Mouse (Mus musculus) gastrocnemius, postnatal 36 days (tissue): ENCODE data around the gene Erv3. TPM values are rescaled to one million over a fixed set of nuclear protein-coding genes. Genes with fewer than 3 reads are reported as not detected.
"Not testable (repeated sequence)": the region's sequence is repeated elsewhere in the genome, so short reads cannot be mapped to it uniquely, and the experiment has no call there.

Experiments
- DNase-seq, 2 experiments: peaks; one replicate each; pipeline ENCODE4 v3.0.0; 2022
- intact Hi-C: fragments of 180-260 bp; cut with DNase I; formaldehyde crosslinking; loops from one replicate; pipeline ENCODE4 v1.15.1; 2025
- total RNA-seq, 2 experiments: library from RNA; stranded (reverse); gene quantifications; 2 replicates each; pipeline ENCODE4 v1.2.3; 2021

Erv3 gene
- total RNA-seq, 2 experiments from 2014 or later, result not detected

DNA sequence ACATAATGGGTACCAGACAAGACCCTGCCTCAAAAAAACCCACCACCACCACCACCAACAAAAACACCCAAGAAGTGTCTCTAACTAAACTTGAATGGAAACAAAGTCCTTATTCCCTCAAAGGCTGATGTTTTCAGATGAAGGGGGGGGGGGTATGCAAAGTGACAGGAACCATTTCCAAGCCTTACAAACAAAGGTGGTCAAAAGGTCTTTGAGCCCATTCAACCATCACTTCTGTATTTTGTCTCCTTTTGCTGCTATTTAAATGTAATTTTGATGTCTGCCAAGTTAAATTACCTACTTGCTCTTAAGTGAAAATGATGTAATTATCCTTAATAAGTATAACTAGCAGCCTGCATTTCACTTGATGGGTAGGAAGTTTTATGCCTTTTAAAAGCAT is 7.1 kb upstream of the Erv3 start:
- intact Hi-C loops, result no loop called here
- DNase-seq, result no peak

DNA sequence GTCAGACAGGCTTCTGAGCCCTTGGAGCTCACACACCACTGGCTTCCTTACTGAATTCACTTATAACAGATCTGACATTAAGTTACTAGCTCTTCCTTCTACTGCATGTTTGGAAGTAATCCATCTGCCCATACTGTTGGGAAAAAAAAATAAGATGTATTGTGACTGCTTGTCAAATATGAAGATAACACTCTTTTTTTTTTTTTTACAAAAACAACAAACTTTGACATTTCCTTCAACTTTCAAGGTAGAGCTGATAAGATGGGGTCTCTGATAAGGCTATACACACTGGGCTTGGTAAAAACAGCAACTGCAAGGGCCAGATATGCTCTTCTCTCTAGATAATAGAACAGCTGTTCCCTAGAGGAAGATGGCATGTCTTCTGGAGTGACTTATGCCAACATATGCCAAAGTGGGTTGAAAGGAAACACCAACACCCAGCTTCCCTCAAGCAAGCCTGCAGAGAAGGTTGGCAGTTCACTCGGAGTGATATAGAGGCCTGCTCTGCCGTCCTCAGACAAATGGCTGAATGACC is 4.8 kb upstream of the Erv3 start:
- no peak for DNase-seq
- intact Hi-C loops, result no loop called here

DNA sequence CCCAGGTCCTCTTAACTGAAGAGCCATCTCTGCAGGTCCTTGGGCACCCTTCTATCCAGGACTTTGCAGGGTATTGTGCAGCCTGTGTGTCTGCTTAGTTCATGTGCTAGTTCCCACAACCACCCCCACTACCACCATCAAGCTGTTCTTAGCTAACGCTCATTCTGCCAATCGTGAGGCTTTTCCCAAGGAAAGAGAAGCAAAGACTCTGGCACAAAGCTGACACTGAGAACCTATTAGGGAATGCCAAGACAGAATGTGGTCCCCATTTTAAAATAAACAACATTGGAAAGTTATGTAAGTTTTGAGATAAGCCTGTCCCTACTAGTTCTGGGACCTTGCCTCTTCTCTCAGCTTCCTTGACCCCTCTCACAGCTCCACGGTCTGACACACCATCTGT is 3.9 kb upstream of the Erv3 start:
- intact Hi-C loops, result no loop called here
- no peak for DNase-seq

DNA sequence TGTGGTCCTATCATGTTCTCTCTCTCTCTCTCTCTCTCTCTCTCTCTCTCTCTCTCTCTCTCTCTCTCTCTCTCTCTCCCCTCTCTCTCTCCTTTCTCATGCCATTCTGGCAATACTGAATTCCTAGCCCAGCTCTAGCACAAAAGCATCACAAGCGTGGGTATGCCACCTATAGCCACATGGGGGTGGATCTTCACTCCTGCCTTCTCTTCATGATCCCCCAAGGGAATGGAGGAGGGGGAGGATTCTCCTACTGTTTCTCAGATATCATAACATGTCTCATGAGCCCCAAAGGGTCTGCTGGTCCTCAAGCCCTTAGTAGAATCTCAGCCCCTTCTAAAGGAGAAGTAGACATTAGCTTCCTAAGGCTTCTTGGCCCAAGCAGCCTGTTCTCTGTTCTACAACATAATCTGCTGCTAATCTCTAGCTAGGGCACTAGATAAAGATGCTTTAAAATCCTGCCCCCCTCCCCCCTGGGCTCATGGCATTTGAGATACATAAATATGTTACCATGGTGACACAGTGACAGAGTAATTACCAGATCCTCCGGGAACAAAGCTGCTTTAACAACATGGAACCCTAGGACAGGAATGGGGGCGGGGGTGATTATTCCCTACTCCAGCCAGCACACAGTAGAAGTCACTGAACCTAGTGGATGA is 3.2 kb upstream of the Erv3 start:
- intact Hi-C loops, result no loop called here
- DNase-seq, result no peak

DNA sequence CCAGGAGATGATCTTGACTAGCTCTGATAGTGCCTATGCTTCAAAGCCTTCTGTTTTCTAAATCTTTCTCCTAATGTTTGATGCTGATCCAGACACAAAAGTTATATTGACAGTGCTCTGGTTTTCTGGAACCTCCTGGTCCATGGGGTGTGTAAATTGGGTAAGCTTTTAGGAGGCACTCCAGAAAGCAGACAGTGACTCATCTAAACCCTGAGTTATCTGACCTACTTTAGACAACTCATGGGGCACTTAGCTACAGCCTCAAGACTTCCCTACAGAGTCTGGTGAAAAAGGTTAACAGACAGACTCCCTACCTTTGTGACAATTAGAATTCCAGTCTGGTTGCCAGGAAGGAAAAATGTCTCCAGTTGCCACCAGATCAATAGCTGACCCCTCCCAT is 1.7 kb downstream of the Erv3 start:
- intact Hi-C loops, result no loop called here
- no peak for DNase-seq

DNA sequence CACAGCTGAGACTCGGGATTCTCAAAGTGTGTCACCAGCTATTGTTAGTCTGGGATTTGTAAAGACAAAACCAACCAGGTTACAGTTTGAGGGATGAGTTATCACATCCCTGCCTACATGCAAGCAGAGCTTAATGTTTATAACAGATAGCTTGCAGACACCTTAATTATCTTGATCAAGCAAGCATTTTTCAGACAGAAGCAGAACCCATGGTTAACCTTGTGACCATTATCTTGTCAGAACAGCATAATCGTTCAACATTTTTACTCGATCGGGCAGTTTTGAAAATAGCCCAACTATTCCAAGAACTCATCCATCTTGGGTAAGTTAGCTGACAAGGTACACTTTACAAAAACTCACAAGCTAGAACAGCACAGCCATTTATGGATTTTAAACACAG is 5.8 kb downstream of the Erv3 start:
- intact Hi-C loops, result no loop called here
- DNase-seq, result no peak

DNA sequence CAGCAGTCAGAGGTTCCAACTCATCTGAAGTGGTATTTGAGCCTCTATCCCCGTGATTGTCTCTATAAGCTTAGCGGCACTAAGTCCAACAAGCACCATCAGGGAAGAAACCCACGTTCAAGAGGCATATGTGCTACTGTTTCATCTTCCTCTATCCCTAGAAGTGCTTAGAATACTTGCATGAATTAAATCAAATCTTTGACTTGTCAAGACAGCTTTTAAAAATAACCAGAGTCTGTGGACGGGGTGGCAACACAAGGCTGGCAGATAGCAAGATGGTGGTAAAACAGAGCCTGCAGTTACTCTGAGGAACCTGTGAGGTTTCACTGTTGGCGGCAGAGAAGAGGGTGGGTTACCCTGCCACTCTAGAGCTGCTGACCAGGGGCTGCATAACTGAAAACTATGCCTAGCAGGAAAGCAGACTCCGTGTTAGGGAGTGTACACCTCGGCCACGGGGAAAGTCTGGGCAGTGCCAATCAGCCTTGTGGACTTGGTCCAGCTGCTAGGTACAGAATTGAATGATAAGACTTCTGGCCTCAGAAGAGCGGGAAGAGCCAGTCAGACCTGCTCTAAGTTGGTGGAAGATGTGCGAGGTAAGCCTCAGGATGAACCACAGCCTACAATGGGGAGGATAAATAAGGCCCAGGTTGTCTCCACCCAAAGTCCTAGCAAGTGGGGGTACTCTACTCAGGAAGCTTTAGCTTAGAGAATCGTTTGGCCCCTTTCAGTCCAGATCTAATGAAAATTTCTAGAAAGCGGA is 8.0 kb downstream of the Erv3 start:
- intact Hi-C loops, result no loop called here
- no peak for DNase-seq

DNA sequence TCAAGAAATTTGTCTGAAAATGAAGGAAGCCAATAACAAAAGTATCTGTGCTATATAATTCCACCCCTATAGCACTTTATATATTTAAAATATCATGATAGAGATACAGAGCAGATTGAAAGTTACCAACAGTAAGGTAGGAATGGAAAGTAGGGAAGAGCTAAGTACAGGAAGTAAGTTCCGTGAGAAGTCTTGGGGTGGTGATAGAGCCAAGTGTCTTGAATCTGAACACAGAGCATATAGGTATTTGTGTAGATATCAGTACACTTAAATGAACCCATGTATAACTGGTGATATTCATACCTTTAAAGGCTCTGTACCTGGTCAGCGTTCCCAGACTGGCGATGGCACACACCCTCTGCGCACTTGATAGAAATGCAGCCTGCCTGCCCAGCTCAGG is 9.5 kb downstream of the Erv3 start:
- intact Hi-C loops, result no loop called here
- no peak for DNase-seq

DNA sequence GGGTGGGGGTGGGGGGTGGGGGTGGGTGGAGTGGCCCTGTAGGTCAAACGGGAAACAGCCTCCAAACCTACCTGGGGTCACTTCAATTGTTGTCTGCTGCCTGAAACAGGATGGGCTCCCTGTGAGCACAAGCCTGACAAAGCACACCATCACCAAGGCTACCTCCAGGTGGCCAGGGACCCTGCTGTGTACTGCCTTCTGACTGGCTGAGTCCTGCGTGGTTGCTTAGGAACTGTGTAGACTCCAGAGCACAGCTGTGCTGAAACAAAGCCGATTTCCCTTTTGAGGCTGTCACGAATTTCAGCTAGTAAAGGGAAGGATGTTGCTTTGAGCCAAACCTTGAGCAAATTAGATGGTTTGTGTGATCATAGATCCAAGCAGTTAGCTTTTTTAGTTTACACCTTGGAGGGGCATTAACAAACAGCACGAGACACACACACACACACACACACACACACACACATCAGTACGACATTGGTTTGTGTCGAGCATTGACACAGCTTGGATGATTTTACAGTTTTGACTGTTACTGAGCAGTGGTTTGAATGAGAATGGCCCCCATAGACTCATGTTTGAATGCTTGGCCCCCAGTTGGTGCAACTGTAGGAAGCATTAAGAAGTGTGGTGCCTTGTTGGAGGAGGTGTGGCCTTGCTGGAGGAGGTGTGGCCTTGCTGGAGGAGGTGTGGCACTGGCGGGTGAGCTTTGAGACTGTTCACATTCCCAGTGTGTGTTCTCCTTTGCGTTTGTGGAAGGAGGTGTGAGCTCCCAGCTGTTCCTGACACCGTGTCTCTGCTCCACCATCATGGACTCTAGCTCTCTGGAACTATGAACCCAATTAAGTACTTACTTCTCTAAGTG is 11.8 kb downstream of the Erv3 start:
- no peak for DNase-seq
- intact Hi-C loops, result no loop called here

DNA sequence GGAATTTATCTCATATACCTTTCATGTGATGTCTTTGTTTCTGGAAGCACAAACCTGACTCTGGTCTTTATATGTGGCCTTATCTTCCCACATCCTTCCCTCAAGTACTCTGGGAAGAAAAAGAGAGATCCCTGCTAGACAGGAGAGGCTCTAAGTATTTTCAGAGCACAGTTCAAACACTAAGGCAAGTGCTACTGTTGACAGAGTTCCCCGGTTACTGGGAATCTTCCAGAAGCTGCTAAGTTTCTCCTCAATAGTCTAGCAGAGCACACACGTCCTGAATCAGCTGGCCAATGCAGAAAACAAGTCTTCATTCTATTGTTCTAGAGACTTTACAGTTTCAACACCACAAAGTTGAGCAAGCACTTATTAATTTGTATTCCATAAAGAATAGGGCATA is 12.7 kb downstream of the Erv3 start:
- no peak for DNase-seq
- intact Hi-C loops, result no loop called here

DNA sequence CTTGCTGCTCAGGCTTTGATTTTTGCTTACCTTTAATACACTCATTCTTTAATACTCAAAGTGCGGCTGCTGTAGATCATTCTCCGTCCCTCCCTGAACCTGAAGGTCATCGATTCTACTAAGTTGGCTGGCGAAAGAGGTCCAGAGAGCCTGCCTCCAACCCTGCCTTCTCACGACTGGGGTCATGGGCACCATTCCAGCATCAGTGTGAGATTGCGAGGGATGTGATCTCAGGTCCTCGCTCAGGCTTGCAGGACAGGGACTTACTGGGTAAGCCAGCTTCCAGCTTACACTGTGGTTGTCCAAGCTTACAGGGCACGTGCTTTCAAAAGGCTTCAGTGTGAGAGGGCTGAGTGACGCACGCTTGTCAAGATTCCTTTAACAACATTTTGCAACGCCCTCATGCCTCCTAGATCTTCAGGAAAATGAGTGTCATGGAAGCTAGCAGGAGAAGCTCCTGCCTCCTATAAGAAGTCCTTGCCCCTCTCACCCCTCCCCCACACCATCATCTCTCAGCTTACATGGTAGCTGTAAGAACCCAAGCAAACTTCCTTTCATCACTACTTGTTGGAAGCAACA is 13.3 kb downstream of the Erv3 start:
- no peak for DNase-seq
- intact Hi-C loops, result no loop called here

DNA sequence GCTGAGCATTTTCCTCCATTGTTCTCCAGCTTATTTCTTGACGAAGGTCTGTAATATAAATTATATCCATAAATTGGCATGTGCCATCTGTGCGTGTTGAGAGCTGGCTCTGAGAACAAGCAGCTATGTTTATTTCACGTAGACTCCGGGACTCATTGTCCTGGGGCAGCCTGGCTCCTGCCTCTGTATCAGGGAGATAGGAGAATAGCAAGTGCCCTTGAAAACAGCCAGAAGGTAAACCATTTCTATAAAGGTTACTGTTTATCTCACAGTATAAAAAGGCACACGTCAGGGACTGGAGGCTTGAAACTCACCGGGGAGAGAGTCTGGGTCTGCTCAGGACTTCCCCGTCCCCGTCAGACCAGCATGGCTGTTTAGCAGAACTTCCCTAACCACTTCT is 13.9 kb downstream of the Erv3 start:
- intact Hi-C loops, result no loop called here
- DNase-seq, result no peak

DNA sequence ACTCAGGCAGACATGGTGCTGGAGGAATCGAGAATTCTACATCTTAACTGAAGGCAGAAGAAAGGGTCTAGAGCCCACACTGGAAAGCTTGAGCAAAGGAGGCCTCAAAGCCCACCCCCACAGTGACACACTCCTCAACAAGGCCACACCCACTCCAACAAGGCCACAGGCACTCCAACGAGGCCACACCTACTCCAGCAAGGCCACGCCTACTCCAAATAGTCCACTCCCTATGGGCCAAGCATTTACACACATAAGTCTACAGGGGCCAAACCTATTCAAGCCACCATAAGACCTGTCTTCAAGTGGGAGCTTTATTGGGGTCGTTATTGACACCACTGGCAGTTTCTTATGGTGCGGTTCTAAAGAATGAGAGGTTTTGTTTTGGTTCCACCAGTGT is 17.0 kb downstream of the Erv3 start:
- DNase-seq, result no peak
- intact Hi-C loops, result no loop called here

DNA sequence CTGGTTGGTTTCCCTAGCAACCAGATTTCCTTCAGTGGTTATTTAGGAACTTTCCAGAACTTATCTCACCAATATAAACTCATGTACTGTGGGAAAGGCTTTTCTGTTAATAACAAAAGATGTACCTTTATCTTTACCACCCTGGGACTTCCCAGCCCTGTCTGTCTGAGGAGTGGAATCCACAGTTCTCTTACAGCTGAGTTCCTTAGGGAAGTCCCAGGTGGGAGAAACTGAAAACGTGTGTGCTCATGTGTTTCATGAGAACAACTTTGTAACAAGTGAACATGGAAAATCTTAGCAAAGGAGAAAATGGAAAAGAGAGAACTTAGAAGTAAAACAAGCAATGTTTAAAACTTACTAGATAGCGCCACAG is 18.2 kb downstream of the Erv3 start:
- intact Hi-C loops, result no loop called here
- no peak for DNase-seq

DNA sequence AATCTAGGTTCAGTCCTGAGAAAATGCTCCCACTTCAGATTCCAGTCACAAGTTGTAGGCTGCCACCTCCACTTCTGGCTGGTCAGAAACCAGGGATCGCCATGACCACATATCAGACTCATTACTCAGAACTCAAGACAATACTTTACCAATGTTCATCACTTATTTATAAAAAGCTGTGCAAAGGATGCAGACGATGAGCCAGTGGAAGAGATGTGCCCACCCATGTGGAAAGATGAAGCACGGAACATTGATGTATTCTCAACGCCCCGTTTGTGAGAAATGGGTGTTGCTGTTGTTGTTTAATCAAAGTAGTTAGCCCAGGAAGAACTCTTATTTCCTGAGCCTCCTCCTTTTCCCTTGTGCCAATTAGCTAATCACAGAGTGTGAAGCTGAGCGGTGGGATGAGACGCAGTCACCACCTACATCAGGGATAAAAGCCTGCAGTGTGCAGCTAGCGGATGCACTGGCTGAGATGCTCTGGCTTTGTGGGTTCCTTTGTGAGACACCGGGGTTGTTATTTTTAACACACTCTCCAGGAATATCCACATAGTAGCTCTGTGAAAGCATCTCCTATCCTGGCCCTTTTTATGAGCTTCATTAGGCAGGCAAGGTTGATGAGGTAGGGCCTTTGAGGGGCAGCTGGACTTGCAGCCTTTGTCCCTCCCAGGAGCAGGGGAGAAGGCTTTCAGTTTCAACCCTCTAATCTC is 18.8 kb downstream of the Erv3 start:
- intact Hi-C loops, result no loop called here
- DNase-seq, result no peak

DNA sequence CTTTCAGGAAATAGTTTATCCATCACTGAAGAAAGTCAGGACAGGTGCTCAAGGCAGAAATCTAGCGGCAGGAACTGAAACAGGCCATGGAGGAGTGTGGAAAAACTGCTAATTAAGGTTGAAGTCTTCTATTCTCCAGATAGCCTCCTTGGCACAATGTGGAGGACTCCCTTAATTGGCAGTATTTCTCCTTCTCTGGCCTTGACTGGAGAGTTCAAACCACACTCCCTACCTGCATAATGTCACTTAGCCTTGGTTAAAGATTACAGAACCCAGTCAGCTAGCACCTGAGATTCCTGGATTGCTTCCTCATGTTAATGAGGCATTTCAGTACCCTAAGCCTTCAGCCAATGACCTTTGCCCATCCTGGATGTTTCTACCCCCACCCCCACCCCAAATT is 25.3 kb downstream of the Erv3 start:
- intact Hi-C loops, result loop anchor here (5.0 kb wide), 1 partner anchor 68 kb away; no protein-coding TSS in a partner anchor
- DNase-seq, result no peak

DNA sequence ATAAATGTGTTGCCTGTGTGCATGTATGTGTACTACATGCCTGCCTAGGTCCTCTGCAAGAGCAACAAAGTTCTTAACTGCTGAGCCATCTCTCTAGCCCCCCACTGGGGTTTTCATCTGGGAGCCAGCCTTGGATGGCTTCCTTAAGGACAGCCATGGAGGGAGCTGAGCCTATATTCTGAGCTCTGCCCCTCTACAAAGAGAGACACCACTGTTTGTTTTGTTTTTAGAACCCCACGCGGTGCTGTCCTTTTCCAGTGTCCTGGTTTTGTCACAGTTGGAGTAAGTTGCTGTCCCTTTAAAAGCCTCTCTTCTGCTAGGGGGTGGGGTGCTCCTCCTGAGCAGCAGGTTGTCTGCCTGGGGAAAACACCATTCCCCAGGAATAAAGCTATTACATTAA is 27.7 kb downstream of the Erv3 start:
- no peak for DNase-seq
- intact Hi-C loops, result loop anchor here (5.0 kb wide), 1 partner anchor 70 kb away; no protein-coding TSS in a partner anchor

DNA sequence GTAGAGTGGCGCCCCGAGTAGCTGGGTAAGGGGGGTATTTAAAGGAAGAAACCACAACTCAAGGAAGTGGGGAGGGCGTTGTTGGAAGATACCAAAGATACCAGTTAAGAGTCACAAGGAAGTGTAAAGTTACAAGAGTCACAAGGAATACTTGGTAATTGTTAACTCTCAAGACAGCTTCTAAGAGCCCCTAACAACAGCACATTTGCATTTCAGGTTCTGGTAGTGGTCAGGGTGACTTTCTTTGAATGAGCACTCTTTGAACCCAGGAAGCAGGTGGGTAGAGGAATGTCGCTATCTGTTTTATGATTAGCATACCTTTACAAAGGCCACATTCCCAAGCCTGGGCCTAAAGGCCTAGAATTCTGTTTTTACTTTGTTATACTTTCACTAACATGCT is 28.6 kb downstream of the Erv3 start:
- intact Hi-C loops, result loop anchor here (5.0 kb wide), 1 partner anchor 71 kb away; no protein-coding TSS in a partner anchor
- not testable (repeated sequence) for DNase-seq

DNA sequence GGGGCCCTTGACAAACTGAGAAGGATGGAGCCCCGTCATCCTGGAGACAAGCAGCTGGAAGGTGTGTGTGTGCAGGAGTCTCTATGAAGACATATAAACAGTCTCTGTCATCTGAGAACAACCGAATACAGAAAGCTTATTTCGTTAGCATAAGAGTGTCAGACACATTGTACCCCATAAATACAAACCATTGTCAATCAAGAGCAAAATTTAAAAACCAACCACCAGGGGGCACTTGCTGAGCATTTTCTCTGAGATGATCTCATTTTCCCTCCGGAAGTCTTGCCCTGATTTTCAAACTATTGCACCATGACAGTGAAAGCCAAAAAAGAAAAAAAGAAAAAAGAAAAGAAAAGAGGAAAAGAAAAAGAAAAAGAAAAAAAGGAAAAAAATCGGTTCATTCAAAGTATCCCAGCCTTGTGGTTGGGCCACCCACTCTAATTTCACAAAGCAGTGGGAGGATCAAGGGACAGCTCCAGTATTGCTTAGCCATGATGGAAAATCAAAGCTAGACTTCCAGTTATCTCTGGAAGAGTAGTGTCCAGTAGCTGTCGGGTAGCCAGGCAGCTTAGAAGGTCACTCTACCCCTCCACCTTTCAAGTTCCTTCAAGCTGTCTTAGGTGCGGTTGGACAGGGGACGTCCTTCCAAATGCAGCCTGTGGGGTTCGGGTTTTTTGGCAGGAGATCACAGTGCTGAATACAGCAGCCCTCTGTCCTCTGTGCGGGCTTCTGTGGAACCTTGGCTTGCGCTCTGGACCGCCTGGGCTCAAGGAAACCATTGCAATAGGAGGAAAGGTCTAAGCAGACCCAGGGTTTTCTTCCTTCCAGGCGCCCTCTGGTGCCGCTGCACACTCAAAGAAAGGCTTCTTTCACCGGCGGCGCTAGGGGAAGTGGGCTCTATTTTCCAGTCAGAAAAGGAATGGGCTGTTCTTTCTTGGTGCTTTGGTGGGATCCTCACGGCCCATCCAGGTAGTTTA is 31.3 kb downstream of the Erv3 start:
- DNase-seq, result no peak
- intact Hi-C loops, result loop anchor here (1.0 to 10.0 kb wide), 3 partner anchors 111 to 417 kb away; partner anchors contain the start of gene Tmem230
